Mouse (Mus musculus) heart, embryonic 12.5 days (tissue): ENCODE data around the gene Map3k15. TPM values are rescaled to one million over a fixed set of nuclear protein-coding genes. Genes with fewer than 3 reads are reported as not detected.

Source experiments
- ATAC-seq: fragments of 200-750 bp; cut with Nextera tagmentation; 2 replicates; pipeline ENCODE4 v1.8.0; 2017; ENCODE audit warnings: moderate TSS enrichment, moderate library complexity; ENCODE audit not compliant: insufficient number of reproducible peaks, low FRiP score
- H3K27ac ChIP-seq: fragments of 300-500 bp; sonication (generic); 2 replicates; pipeline ENCODE4 v1.5.1; 2016; ENCODE audit warnings: mild to moderate bottlenecking, moderate library complexity; ENCODE audit not compliant: poor library complexity, severe bottlenecking
- H3K27me3 ChIP-seq: fragments of 300-500 bp; sonication (generic); replicated peaks from 2 replicates; pipeline ENCODE4 v1.6.1; 2016; ENCODE audit warnings: mild to moderate bottlenecking, moderate library complexity
- H3K36me3 ChIP-seq: fragments of 300-500 bp; sonication (generic); 2 replicates; pipeline ENCODE4 v1.6.1; 2016; ENCODE audit warnings: mild to moderate bottlenecking, moderate library complexity
- H3K4me1 ChIP-seq: fragments of 300-500 bp; sonication (generic); replicated peaks from 2 replicates; pipeline ENCODE4 v1.6.1; 2016; ENCODE audit warnings: mild to moderate bottlenecking
- H3K4me2 ChIP-seq: fragments of 300-500 bp; sonication (generic); 2 replicates; pipeline ENCODE4 v1.6.1; 2016; ENCODE audit warnings: mild to moderate bottlenecking, moderate library complexity
- H3K4me3 ChIP-seq: fragments of 300-500 bp; sonication (generic); 2 replicates; pipeline ENCODE4 v1.5.1; 2016; ENCODE audit warnings: mild to moderate bottlenecking
- H3K9ac ChIP-seq: fragments of 300-500 bp; sonication (generic); 2 replicates; pipeline ENCODE4 v1.6.1; 2016; ENCODE audit warnings: mild to moderate bottlenecking, moderate library complexity
- H3K9me3 ChIP-seq: fragments of 300-500 bp; sonication (generic); replicated peaks from 2 replicates; pipeline ENCODE4 v1.6.1; 2016; ENCODE audit warnings: mild to moderate bottlenecking, moderate library complexity
- WGBS: fragments of 180-500 bp; shearing (Covaris S2); methylation state at CpG from one replicate; pipeline ENCODE4 v1.1.7; 2016; 5-methylcytosine and 5-hydroxymethylcytosine counted together
- polyA plus RNA-seq: library from polyadenylated mRNA; unstranded; fragments of >200 nt; fragmentation: Nextera tagmentation; extraction: Ambion mirVana; gene quantifications from 2 replicates; pipeline ENCODE4 v1.2.1, GENCODE M21; 2016

The Map3k15 gene
- polyA plus RNA-seq: 0.31 and 0.50 TPM in 2 replicates

GRCm38 (mm10) chrX:159988002-159988960, at the start of gene Map3k15:
Gene Map3k15, plus strand, starts transcription at chrX:159988433.
- Histone ChIP-seq H3K4me3 (peak within 1 kb of the TSS; percentile 58), H3K9me3 (no peaks in the 10 kb centered on the region), H3K36me3 (no peaks in the 10 kb centered on the region), H3K4me2 (peak within 1 kb of the TSS; percentile 89), H3K9ac (peak within 1 kb of the TSS; percentile 66), H3K4me1 (no peaks in the 10 kb centered on the region), H3K27me3 (peaks cover 8% of the 10 kb centered on the region), H3K27ac (no peak within 1 kb of the TSS)
- WGBS: 42% methylated on average over 85 of the region's 108 CpGs
- peak; percentile 57 for ATAC-seq

- ATAC-seq: peak; percentile 57; the same call in 1 of the 2 replicates
- Histone ChIP-seq H3K4me3 (peak overlapping the region; percentile 26; the same call in 1 of the 2 replicates), H3K36me3 (no peaks in the 10 kb centered on the region), H3K4me1 (0 out of 2 replicates have a peak, but pooled peaks cover 6% of the 10 kb centered on the region), H3K9me3 (no peaks in the 10 kb centered on the region), H3K27me3 (no peaks in the 10 kb centered on the region), H3K27ac (peak overlapping the region; percentile 92), H3K9ac (peak overlapping the region; percentile 54; the same call in 1 of the 2 replicates), H3K4me2 (0 out of 2 replicates have a peak overlapping the region, but pooled peaks have one; percentile 46)
- WGBS: 41% methylated on average over 2 of the region's 2 CpGs
Observed at GRCm38 (mm10) chrX:159942569-159942968, 45.7 kb upstream of the Map3k15 start.

- H3K9ac ChIP-seq: peak overlapping the region; percentile 54; the same call in 1 of the 2 replicates
- H3K4me2 ChIP-seq: peak overlapping the region; percentile 46
- 65% methylated on average over 1 of the region's 1 CpGs for WGBS
Observed at GRCm38 (mm10) chrX:159943586-159943985, 44.6 kb upstream of the Map3k15 start.

GRCm38 (mm10) chrX:159953546-159954429, 34.4 kb upstream of the Map3k15 start:
- Histone ChIP-seq H3K27me3 (no peaks in the 10 kb centered on the region), H3K4me1 (peaks cover 27% of the 10 kb centered on the region), H3K27ac (no peak overlapping the region), H3K9me3 (no peaks in the 10 kb centered on the region), H3K4me2 (no peak overlapping the region), H3K36me3 (no peaks in the 10 kb centered on the region), H3K4me3 (no peak overlapping the region), H3K9ac (no peak overlapping the region)
- WGBS: 72% methylated on average over 7 of the region's 7 CpGs
- ATAC-seq: no peak

More at GRCm38 (mm10) chrX:159943586-159943985, 44.6 kb upstream of the Map3k15 start:
- peak overlapping the region; percentile 92 for H3K27ac ChIP-seq
- 0 out of 2 replicates have a peak, but pooled peaks cover 6% of the 10 kb centered on the region for H3K4me1 ChIP-seq
- no peaks in the 10 kb centered on the region for H3K9me3 ChIP-seq
- peak overlapping the region; percentile 26; the same call in 1 of the 2 replicates for H3K4me3 ChIP-seq
- H3K27me3 ChIP-seq: no peaks in the 10 kb centered on the region
- no peak for ATAC-seq
- no peaks in the 10 kb centered on the region for H3K36me3 ChIP-seq

- 53% methylated on average over 4 of the region's 4 CpGs for WGBS
- Histone ChIP-seq H3K27me3 (no peaks in the 10 kb centered on the region), H3K36me3 (no peaks in the 10 kb centered on the region), H3K27ac (no peak overlapping the region), H3K4me3 (no peak overlapping the region), H3K4me1 (peaks cover 27% of the 10 kb centered on the region), H3K4me2 (no peak overlapping the region), H3K9ac (no peak overlapping the region), H3K9me3 (no peaks in the 10 kb centered on the region)
- no peak for ATAC-seq
Observed at GRCm38 (mm10) chrX:159954430-159954779, 33.8 kb upstream of the Map3k15 start.

- ATAC-seq: no peak
- Histone ChIP-seq H3K27ac (no peak overlapping the region), H3K9ac (no peak overlapping the region), H3K4me2 (no peak overlapping the region), H3K9me3 (no peaks in the 10 kb centered on the region), H3K4me3 (no peak overlapping the region), H3K36me3 (no peaks in the 10 kb centered on the region), H3K4me1 (peaks cover 27% of the 10 kb centered on the region), H3K27me3 (no peaks in the 10 kb centered on the region)
- WGBS: 41% methylated on average over 6 of the region's 6 CpGs
Observed at GRCm38 (mm10) chrX:159955433-159955832, 32.8 kb upstream of the Map3k15 start.

- peaks cover 4% of the 10 kb centered on the region for H3K36me3 ChIP-seq
- WGBS: 50% methylated on average over 2 of the region's 2 CpGs
- H3K9me3 ChIP-seq: no peaks in the 10 kb centered on the region
- H3K27ac ChIP-seq: no peak overlapping the region
- no peak overlapping the region for H3K4me3 ChIP-seq
- H3K9ac ChIP-seq: no peak overlapping the region
- H3K27me3 ChIP-seq: no peaks in the 10 kb centered on the region
- no peaks in the 10 kb centered on the region for H3K4me1 ChIP-seq
- no peak overlapping the region for H3K4me2 ChIP-seq
- ATAC-seq: no peak
Observed at GRCm38 (mm10) chrX:159961385-159961784, 26.8 kb upstream of the Map3k15 start.

GRCm38 (mm10) chrX:159963273-159963672, 25.0 kb upstream of the Map3k15 start:
- Histone ChIP-seq H3K27ac (no peak overlapping the region), H3K9me3 (no peaks in the 10 kb centered on the region), H3K4me2 (no peak overlapping the region), H3K4me1 (no peaks in the 10 kb centered on the region), H3K4me3 (no peak overlapping the region), H3K27me3 (no peaks in the 10 kb centered on the region), H3K36me3 (peaks cover 6% of the 10 kb centered on the region), H3K9ac (no peak overlapping the region)
- WGBS: 22% methylated on average over 4 of the region's 4 CpGs
- no peak; the same call in 1 of the 2 replicates for ATAC-seq

- Histone ChIP-seq H3K4me3 (no peak overlapping the region), H3K9me3 (no peaks in the 10 kb centered on the region), H3K27ac (no peak overlapping the region), H3K36me3 (peaks cover 6% of the 10 kb centered on the region), H3K4me2 (no peak overlapping the region), H3K27me3 (no peaks in the 10 kb centered on the region), H3K9ac (no peak overlapping the region), H3K4me1 (no peaks in the 10 kb centered on the region)
- WGBS: 83% methylated on average over 9 of the region's 9 CpGs
- ATAC-seq: no peak
Observed at GRCm38 (mm10) chrX:159963925-159964324, 24.3 kb upstream of the Map3k15 start.

GRCm38 (mm10) chrX:159969025-159969424, 19.2 kb upstream of the Map3k15 start:
- Histone ChIP-seq H3K4me1 (no peaks in the 10 kb centered on the region), H3K9ac (no peak overlapping the region), H3K36me3 (peaks cover 6% of the 10 kb centered on the region), H3K4me3 (no peak overlapping the region), H3K27ac (no peak overlapping the region), H3K4me2 (no peak overlapping the region), H3K27me3 (no peaks in the 10 kb centered on the region), H3K9me3 (no peaks in the 10 kb centered on the region)
- ATAC-seq: no peak
- 87% methylated on average over 2 of the region's 2 CpGs for WGBS
